Mouse (Mus musculus): ENCODE measurements around the gene Rab11fip4. TPM values are rescaled to one million over a fixed set of nuclear protein-coding genes. Genes with fewer than 3 reads are reported as not detected.

Rab11fip4 gene
- total and polyA plus RNA-seq, 3 experiments: 0.05 TPM; not detected in 2

DNA sequence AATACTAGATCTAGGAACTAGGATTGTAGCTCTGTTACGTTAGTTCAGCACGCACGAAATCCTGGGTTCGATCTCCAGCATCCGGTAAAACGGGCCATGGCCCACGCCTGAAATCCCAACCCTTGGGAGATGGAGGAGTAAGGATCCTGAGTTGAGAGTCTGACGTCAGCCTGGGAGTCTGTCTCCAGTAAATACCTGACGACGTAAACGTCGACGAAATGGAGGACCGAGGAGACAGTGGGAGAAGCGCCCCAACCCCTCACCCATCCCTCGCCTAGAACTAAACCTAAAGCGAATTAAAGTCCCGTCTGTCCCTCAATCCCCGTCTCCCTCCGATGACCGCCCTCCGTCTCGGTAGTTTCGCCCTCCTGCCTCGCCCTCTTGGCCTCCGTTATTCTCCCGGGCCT is 112.9 kb downstream of the Rab11fip4 start:
- Histone ChIP-seq H3K9me3 (replicated peaks) (no peaks in the 10 kb centered on the region), H3K36me3 (replicated peaks) (peaks cover 33% of the 10 kb centered on the region), H3K27me3 (ENCODE audit: insufficient read depth, low read length) (peaks cover 4% of the 10 kb centered on the region; the same call in 1 of the 2 replicates), H3K4me1 (ENCODE audit: insufficient read depth, low read depth, low read length) (peaks cover 29% of the 10 kb centered on the region), H3K4me3 (ENCODE audit: low read depth, low read length) (peak overlapping the region; percentile 95)
- ATAC-seq (ENCODE audit: extremely low read depth, insufficient number of reproducible peaks, low FRiP score, poor library complexity, severe bottlenecking) (no peak), DNase-seq (ENCODE audit: low spot score) (peak; percentile 9)
- no peak for TF ChIP-seq TAL1 (conservative IDR thresholded peaks at IDR 0.05; ENCODE audit: low read depth, low read length)
- TF ChIP-seq GATA1 (IDR thresholded peaks at IDR 0.05; ENCODE audit: borderline replicate concordance, low read length): no peak
- no peak for TF ChIP-seq POLR2AphosphoS5 (IDR thresholded peaks at IDR 0.05; ENCODE audit: insufficient replicate concordance, low read depth, low read length)
- TF ChIP-seq CTCF (IDR thresholded peaks at IDR 0.05; ENCODE audit: low read depth, low read length): no peak
- TF ChIP-seq GATA2 (IDR thresholded peaks at IDR 0.05; ENCODE audit: borderline replicate concordance, low read depth, low read length): no peak

DNA sequence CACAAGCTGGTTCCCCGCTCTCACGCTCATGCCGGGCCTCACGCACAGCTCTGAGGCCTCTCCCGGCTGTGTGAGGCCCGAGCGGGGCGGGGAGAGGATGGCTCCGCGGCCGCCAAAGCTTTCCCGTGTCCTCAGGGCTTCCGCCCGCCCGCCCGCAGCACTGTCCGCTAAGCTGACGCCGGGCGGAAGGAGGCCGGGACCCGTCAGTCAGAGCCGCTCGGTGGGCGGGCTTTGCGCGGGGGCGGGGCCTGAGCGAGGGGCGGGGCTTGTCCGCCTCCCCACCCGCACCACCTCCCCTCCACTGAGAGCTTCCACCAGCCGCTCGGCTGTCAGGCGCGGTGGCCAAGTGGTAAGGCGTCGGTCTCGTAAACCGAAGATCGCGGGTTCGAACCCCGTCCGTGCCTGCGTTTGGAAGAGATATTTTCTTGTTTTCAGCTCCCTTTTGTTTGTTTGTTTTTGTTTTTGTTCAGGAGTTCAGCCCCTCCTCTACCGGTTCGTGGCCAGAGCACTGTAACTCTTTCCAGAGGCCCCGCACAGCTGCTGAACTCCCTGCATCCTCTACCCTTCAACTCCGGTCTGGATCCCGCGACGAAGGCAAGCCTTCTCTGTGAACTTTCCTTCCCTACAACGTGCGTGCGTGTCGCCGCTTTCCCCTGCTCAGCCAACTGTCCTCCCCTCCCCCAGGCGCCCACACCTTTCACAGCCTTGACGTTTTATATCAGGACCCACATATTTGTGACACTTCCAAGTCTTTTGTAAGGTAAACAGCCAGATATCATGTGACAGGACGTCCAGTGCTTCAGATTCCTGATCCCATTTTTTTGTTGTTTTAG is 113.5 kb downstream of the Rab11fip4 start:
- Histone ChIP-seq H3K27me3 (ENCODE audit: insufficient read depth, low read length) (peaks cover 7% of the 10 kb centered on the region), H3K4me3 (ENCODE audit: low read depth, low read length) (peak overlapping the region; percentile 95), H3K4me1 (ENCODE audit: insufficient read depth, low read depth, low read length) (peaks cover 27% of the 10 kb centered on the region), H3K36me3 (replicated peaks) (peaks cover 32% of the 10 kb centered on the region), H3K9me3 (replicated peaks) (no peaks in the 10 kb centered on the region)
- peak; percentile 58 for ATAC-seq (ENCODE audit: extremely low read depth, insufficient number of reproducible peaks, low FRiP score, poor library complexity, severe bottlenecking)
- TF ChIP-seq POLR2AphosphoS5 (IDR thresholded peaks at IDR 0.05; ENCODE audit: insufficient replicate concordance, low read depth, low read length): no peak
- TF ChIP-seq GATA2 (IDR thresholded peaks at IDR 0.05; ENCODE audit: borderline replicate concordance, low read depth, low read length): no peak
- peak; percentile 78 for DNase-seq (ENCODE audit: low spot score)

DNA sequence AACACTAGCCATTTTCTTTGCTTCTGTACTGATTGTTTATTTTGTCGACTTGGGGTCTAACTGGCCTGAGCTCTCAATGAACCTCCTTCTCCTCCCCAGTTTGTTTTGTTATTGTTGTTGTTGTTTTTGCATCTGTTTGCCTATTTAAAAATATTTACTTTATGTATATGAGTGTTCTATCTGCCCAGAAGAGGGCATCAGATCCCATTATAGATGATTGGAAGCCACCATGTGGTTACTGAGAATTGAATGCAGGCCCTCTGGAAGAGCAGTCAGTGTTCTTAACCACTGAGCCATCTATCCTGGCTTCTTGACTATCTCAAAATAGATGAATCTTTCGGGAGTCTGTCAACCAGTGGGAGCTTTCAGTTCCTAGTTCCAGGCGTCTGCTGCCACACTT is 116.1 kb downstream of the Rab11fip4 start:
- DNase-seq (ENCODE audit: low spot score) (no peak), ATAC-seq (ENCODE audit: extremely low read depth, insufficient number of reproducible peaks, low FRiP score, poor library complexity, severe bottlenecking) (no peak)
- Histone ChIP-seq H3K4me3 (ENCODE audit: low read depth, low read length) (no peak overlapping the region), H3K27me3 (ENCODE audit: insufficient read depth, low read length) (peaks cover 28% of the 10 kb centered on the region), H3K9me3 (replicated peaks) (peaks cover 12% of the 10 kb centered on the region), H3K4me1 (ENCODE audit: insufficient read depth, low read depth, low read length) (peaks cover 25% of the 10 kb centered on the region), H3K36me3 (replicated peaks) (peaks cover 7% of the 10 kb centered on the region)
- TF ChIP-seq POLR2AphosphoS5 (IDR thresholded peaks at IDR 0.05; ENCODE audit: insufficient replicate concordance, low read depth, low read length) (no peak), GATA2 (IDR thresholded peaks at IDR 0.05; ENCODE audit: borderline replicate concordance, low read depth, low read length) (no peak), TAL1 (conservative IDR thresholded peaks at IDR 0.05; ENCODE audit: low read depth, low read length) (no peak), CTCF (IDR thresholded peaks at IDR 0.05; ENCODE audit: low read depth, low read length) (no peak), GATA1 (IDR thresholded peaks at IDR 0.05; ENCODE audit: borderline replicate concordance, low read length) (no peak)

DNA sequence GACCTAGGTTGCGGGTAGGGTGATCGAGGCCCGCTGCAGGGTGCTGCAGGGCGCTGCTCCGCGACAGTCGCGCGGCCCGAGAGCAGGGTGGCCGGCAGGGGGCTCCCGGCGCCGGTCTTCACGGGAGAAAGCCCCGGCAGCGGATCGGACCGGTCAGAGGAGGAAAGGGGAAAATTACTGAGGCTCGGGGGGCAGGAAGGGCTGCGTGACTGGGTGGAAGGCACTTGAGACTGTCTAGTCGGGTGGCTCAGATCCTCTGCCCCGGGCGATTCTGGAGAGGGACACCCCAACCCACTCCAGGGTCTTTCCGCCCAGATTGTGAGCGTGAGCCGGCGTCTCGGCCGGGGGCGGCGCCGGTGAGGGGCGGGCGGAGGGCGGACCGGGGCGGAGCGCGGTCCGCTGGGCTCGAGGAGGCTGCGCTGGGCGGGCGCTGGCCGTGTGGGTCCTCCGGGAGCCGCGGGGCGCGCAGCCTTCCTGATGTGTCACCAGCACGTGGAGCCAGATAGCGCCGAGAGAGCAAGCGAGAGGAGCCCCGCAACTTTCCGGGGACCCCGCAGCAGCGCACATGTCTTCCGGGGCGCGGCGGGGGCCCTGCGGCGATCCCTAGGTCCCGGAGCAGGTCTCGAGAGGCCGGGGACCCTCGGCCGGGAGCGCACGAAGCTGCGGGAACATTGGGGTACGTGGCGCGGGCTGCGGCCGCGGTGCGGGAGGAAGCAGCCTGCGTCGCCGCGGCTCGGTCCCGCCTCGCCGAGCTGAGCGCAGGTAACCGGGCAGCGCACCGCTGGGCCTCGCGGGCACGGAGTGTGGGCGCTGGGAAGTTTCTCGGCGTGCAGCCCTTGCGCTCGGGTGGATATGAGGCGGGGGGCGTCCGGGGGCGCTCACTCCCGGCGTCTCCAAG is 120.1 kb downstream of the Rab11fip4 start:
- Histone ChIP-seq H3K4me1 (ENCODE audit: insufficient read depth, low read depth, low read length) (no peaks in the 10 kb centered on the region), H3K9me3 (replicated peaks) (peaks cover 12% of the 10 kb centered on the region), H3K36me3 (replicated peaks) (no peaks in the 10 kb centered on the region), H3K27me3 (ENCODE audit: insufficient read depth, low read length) (peaks cover 50% of the 10 kb centered on the region), H3K4me3 (ENCODE audit: low read depth, low read length) (no peak overlapping the region; the same call in 1 of the 2 replicates)
- ATAC-seq (ENCODE audit: extremely low read depth, insufficient number of reproducible peaks, low FRiP score, poor library complexity, severe bottlenecking) (no peak), DNase-seq (ENCODE audit: low spot score) (no peak)
- no peak for TF ChIP-seq POLR2AphosphoS5 (IDR thresholded peaks at IDR 0.05; ENCODE audit: insufficient replicate concordance, low read depth, low read length)
- no peak for TF ChIP-seq CTCF (IDR thresholded peaks at IDR 0.05; ENCODE audit: low read depth, low read length)
- no peak for TF ChIP-seq GATA2 (IDR thresholded peaks at IDR 0.05; ENCODE audit: borderline replicate concordance, low read depth, low read length)
- no peak for TF ChIP-seq TAL1 (conservative IDR thresholded peaks at IDR 0.05; ENCODE audit: low read depth, low read length)
- TF ChIP-seq GATA1 (IDR thresholded peaks at IDR 0.05; ENCODE audit: borderline replicate concordance, low read length): no peak

DNA sequence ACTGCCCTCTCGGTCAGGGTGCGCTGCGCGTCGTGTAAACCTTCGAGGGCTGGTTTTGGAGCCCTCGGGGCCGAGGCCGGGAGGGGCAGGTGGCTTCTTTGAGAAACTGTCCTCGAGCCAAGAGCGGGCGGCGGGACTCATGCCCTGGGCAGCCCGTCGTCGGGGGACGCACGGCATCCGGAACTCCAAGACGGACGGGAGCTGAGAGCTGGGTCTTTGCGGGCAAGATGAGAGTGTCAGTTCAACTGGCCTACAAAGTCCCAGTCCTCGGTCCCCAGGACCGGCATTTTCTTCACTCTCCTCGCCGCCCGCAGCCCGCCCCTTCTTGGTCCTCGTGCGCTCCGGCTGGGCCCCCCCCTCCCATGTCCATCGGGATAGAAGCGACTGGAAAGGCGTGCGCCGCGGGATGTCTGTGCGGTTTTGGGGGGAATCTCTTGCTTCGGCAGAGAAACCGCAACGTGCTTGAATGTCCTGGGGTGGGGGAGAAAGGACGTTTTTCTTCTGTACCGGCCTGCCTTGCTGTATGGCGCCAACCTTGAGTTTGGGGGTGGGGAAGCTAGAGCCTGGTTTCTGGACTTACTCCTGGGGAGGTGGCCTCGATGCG is 120.9 kb downstream of the Rab11fip4 start:
- Histone ChIP-seq H3K9me3 (replicated peaks) (peaks cover 12% of the 10 kb centered on the region), H3K27me3 (ENCODE audit: insufficient read depth, low read length) (peaks cover 57% of the 10 kb centered on the region), H3K4me1 (ENCODE audit: insufficient read depth, low read depth, low read length) (no peaks in the 10 kb centered on the region), H3K36me3 (replicated peaks) (no peaks in the 10 kb centered on the region), H3K4me3 (ENCODE audit: low read depth, low read length) (no peak overlapping the region)
- TF ChIP-seq CTCF (IDR thresholded peaks at IDR 0.05; ENCODE audit: low read depth, low read length): no peak
- no peak for TF ChIP-seq POLR2AphosphoS5 (IDR thresholded peaks at IDR 0.05; ENCODE audit: insufficient replicate concordance, low read depth, low read length)
- TF ChIP-seq GATA1 (IDR thresholded peaks at IDR 0.05; ENCODE audit: borderline replicate concordance, low read length): no peak
- no peak for TF ChIP-seq TAL1 (conservative IDR thresholded peaks at IDR 0.05; ENCODE audit: low read depth, low read length)
- no peak for TF ChIP-seq GATA2 (IDR thresholded peaks at IDR 0.05; ENCODE audit: borderline replicate concordance, low read depth, low read length)
- no peak for DNase-seq (ENCODE audit: low spot score)
- no peak for ATAC-seq (ENCODE audit: extremely low read depth, insufficient number of reproducible peaks, low FRiP score, poor library complexity, severe bottlenecking)
